Mouse (Mus musculus): ENCODE data around the gene Pitx3. TPM values are rescaled to one million over a fixed set of nuclear protein-coding genes. Genes with fewer than 3 reads are reported as not detected.

The Pitx3 gene
- polyA plus RNA-seq, 2 experiments, result not detected

DNA sequence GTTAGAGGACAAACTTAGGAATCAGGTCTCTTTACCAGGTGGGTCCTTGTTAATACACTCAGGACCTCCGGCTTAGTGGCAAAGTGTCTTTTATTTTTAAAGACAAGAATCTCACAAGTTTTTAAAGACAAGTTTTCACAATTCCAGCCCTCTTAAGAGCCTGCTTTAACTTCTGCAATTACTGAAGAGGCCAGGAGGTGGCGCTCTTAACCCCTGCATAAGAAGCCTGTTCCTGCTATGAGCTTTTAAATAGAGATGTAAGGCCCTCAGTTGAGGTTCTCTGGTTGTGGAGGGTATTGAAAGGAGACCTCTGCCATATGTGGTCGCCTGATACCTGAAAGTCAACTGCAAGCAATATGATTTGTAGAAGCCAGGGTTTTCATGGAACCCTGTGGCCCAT is 61.8 kb downstream of the Pitx3 start:
- no peak for TF ChIP-seq EP300 (IDR thresholded peaks at IDR 0.05; ENCODE audit: low read depth)
- peak; percentile 79 for TF ChIP-seq CTCF (IDR thresholded peaks at IDR 0.05; ENCODE audit: low read depth)
- Histone ChIP-seq H3K4me2 (ENCODE audit: low read depth) (no peak overlapping the region), H3K27ac (no peak overlapping the region), H3K27me3 (ENCODE audit: control insufficient read depth, insufficient read depth, low read length) (no peaks in the 10 kb centered on the region), H3K9ac (replicated peaks) (no peak overlapping the region), H3K4me3 (ENCODE audit: insufficient read depth in 1 of 2, low read depth in 2 of 2, low read length in 2 of 2) (no peak overlapping the region), H3K9me3 (ENCODE audit: control insufficient read depth, low read length) (no peaks in the 10 kb centered on the region), H3K4me1 (replicated peaks; ENCODE audit: control insufficient read depth in 2 of 2, insufficient read depth in 2 of 2, low read length in 1 of 2) (no peaks in the 10 kb centered on the region; a peak in 1 of 4 replicates), H3K36me3 (replicated peaks; ENCODE audit: control insufficient read depth, insufficient read depth, low read depth) (peaks cover 40% of the 10 kb centered on the region)
- 34% methylated on average over 3 of the region's 3 CpGs for WGBS (ENCODE audit: insufficient replicate concordance)
- DNase-seq (ENCODE audit: low read depth in 3 of 3, low spot score in 3 of 3) (peak; percentile 54 to 62 (median 54)), ATAC-seq (ENCODE audit: insufficient read depth) (no peak)

Other genes starting within 250 kb of the Pitx3 start
- gene Armh3, start 149.8 kb downstream of the Pitx3 start, polyA plus RNA-seq (2012; rRNA removed), result 2.0 and 2.2 TPM in 2 replicates
- gene Armh3, start 149.8 kb downstream of the Pitx3 start, polyA plus RNA-seq (2014; fragmentation: Nextera tagmentation; extraction: Ambion mirVana), result 2.6 and 2.8 TPM in 2 replicates
- gene Hps6, start 144.8 kb downstream of the Pitx3 start, polyA plus RNA-seq (2012; rRNA removed), result 0.96 and 1.2 TPM in 2 replicates
- 1.3 and 1.4 TPM in 2 replicates for gene Hps6, start 144.8 kb downstream of the Pitx3 start, polyA plus RNA-seq (2014; fragmentation: Nextera tagmentation; extraction: Ambion mirVana)
- 17.5 and 19.4 TPM in 2 replicates for gene Pprc1, start 103.4 kb downstream of the Pitx3 start, polyA plus RNA-seq (2012; rRNA removed)
- gene Pprc1, start 103.4 kb downstream of the Pitx3 start, polyA plus RNA-seq (2014; fragmentation: Nextera tagmentation; extraction: Ambion mirVana), result 25.0 and 28.0 TPM in 2 replicates
- gene Ldb1, start 103.1 kb downstream of the Pitx3 start, polyA plus RNA-seq (2012; rRNA removed), result 129 and 132 TPM in 2 replicates
- 22.8 and 29.0 TPM in 2 replicates for gene Ldb1, start 103.1 kb downstream of the Pitx3 start, polyA plus RNA-seq (2014; fragmentation: Nextera tagmentation; extraction: Ambion mirVana)
- 36.6 and 63.9 TPM in 2 replicates for gene Nolc1, start 72.5 kb downstream of the Pitx3 start, polyA plus RNA-seq (2012; rRNA removed)
- gene Nolc1, start 72.5 kb downstream of the Pitx3 start, polyA plus RNA-seq (2014; fragmentation: Nextera tagmentation; extraction: Ambion mirVana), result 55.0 and 58.2 TPM in 2 replicates
- 0.02 TPM in 1 of 2 replicates, not detected in the other for gene Elovl3, start 16.4 kb downstream of the Pitx3 start, polyA plus RNA-seq (2012; rRNA removed)
- not detected in 2 replicates for gene Elovl3, start 16.4 kb downstream of the Pitx3 start, polyA plus RNA-seq (2014; fragmentation: Nextera tagmentation; extraction: Ambion mirVana)
- gene Gbf1, start 4.2 kb upstream of the Pitx3 start, polyA plus RNA-seq (2012; rRNA removed), result 14.6 and 17.4 TPM in 2 replicates
- 11.2 and 14.0 TPM in 2 replicates for gene Gbf1, start 4.2 kb upstream of the Pitx3 start, polyA plus RNA-seq (2014; fragmentation: Nextera tagmentation; extraction: Ambion mirVana)
- 4.0 and 4.5 TPM in 2 replicates for gene Nfkb2, start 156.0 kb upstream of the Pitx3 start, polyA plus RNA-seq (2012; rRNA removed)
- gene Nfkb2, start 156.0 kb upstream of the Pitx3 start, polyA plus RNA-seq (2014; fragmentation: Nextera tagmentation; extraction: Ambion mirVana), result 2.6 and 3.9 TPM in 2 replicates
- gene Psd, start 178.8 kb upstream of the Pitx3 start, polyA plus RNA-seq (2012; rRNA removed), result 4.9 and 5.9 TPM in 2 replicates
- gene Psd, start 178.8 kb upstream of the Pitx3 start, polyA plus RNA-seq (2014; fragmentation: Nextera tagmentation; extraction: Ambion mirVana), result 4.9 and 6.2 TPM in 2 replicates
- gene Fbxl15, start 179.9 kb upstream of the Pitx3 start, polyA plus RNA-seq (2012; rRNA removed), result 6.3 and 8.0 TPM in 2 replicates
- gene Fbxl15, start 179.9 kb upstream of the Pitx3 start, polyA plus RNA-seq (2014; fragmentation: Nextera tagmentation; extraction: Ambion mirVana), result 10.0 and 12.5 TPM in 2 replicates
- gene Cuedc2, start 190.4 kb upstream of the Pitx3 start, polyA plus RNA-seq (2012; rRNA removed), result 35.3 and 54.9 TPM in 2 replicates
- gene Cuedc2, start 190.4 kb upstream of the Pitx3 start, polyA plus RNA-seq (2014; fragmentation: Nextera tagmentation; extraction: Ambion mirVana), result 76.6 and 79.2 TPM in 2 replicates
- gene Mfsd13a, start 192.8 kb upstream of the Pitx3 start, polyA plus RNA-seq (2012; rRNA removed), result 9.5 and 12.5 TPM in 2 replicates
- 8.3 and 9.5 TPM in 2 replicates for gene Mfsd13a, start 192.8 kb upstream of the Pitx3 start, polyA plus RNA-seq (2014; fragmentation: Nextera tagmentation; extraction: Ambion mirVana)
- 0.17 and 0.21 TPM in 2 replicates for gene 2310034G01Rik, start 202.0 kb upstream of the Pitx3 start, polyA plus RNA-seq (2012; rRNA removed)
- gene 2310034G01Rik, start 202.0 kb upstream of the Pitx3 start, polyA plus RNA-seq (2014; fragmentation: Nextera tagmentation; extraction: Ambion mirVana), result 0.16 and 0.74 TPM in 2 replicates
- gene Actr1a, start 247.4 kb upstream of the Pitx3 start, polyA plus RNA-seq (2012; rRNA removed), result 23.5 and 28.1 TPM in 2 replicates
- gene Actr1a, start 247.4 kb upstream of the Pitx3 start, polyA plus RNA-seq (2014; fragmentation: Nextera tagmentation; extraction: Ambion mirVana), result 47.0 and 51.4 TPM in 2 replicates
- gene Sufu, start 248.6 kb upstream of the Pitx3 start, polyA plus RNA-seq (2012; rRNA removed), result 3.2 and 3.6 TPM in 2 replicates
- 4.2 and 5.4 TPM in 2 replicates for gene Sufu, start 248.6 kb upstream of the Pitx3 start, polyA plus RNA-seq (2014; fragmentation: Nextera tagmentation; extraction: Ambion mirVana)